Mouse (Mus musculus) adrenal gland, postnatal 25 days (tissue): ENCODE data around the gene Ceacam12. TPM values are rescaled to one million over a fixed set of nuclear protein-coding genes. Genes with fewer than 3 reads are reported as not detected.
"Not testable (repeated sequence)": the region's sequence is repeated elsewhere in the genome, so short reads cannot be mapped to it uniquely, and the experiment has no call there.

ENCODE experiments used
- DNase-seq: peaks from one replicate; pipeline ENCODE4 v3.0.0; 2021; ENCODE audit warnings: mixed read lengths
- long read RNA-seq: library from polyadenylated mRNA; stranded (forward); transcript quantifications from one replicate; pipeline ENCODE4 v2.0.0, GENCODE M21; 2021
- microRNA-seq, 2 experiments: library from miRNA; unstranded; fragments of <30 nt; microRNA quantifications; one replicate each; pipeline ENCODE4 v1.2.0; 2021
- total RNA-seq: library from RNA; stranded (reverse); gene quantifications from 2 replicates; pipeline ENCODE4 v1.2.3, GENCODE M21; 2021

Gene Ceacam12
- total RNA-seq: not detected in 2 replicates
- long read RNA-seq: 0 reads

GRCm38 (mm10) chr7:18065629-18066028, at the start of gene Ceacam12:
Ceacam12 (plus strand) TSS chr7:18065929.
- DNase-seq: no peak

GRCm38 (mm10) chr7:18073821-18074220, 8.1 kb downstream of the Ceacam12 start:
- DNase-seq: not testable (repeated sequence)

GRCm38 (mm10) chr7:18100785-18101184, 35.1 kb downstream of the Ceacam12 start:
- DNase-seq: no peak

Small RNA genes lying within 50 kb of the gene (microRNA-seq; reads per million reads assigned to microRNA genes)
- gene Gm22414: 0 reads per million in 2 experiments

Other genes with a start within 250 kb of the Ceacam12 start
- not detected in 2 replicates for gene Gm5155, start 194.2 kb upstream of the Ceacam12 start, total RNA-seq
- not detected in 2 replicates for gene Ceacam11, start 93.8 kb upstream of the Ceacam12 start, total RNA-seq
- gene Ceacam13, start 56.0 kb upstream of the Ceacam12 start, total RNA-seq: not detected in 2 replicates
- not detected in 2 replicates for gene Igfl3, start 110.6 kb downstream of the Ceacam12 start, total RNA-seq
- gene Mill1, start 179.4 kb downstream of the Ceacam12 start, total RNA-seq: not detected in 2 replicates